Mouse (Mus musculus) stomach, embryonic 16.5 days (tissue): ENCODE results near the gene Abhd16a. TPM values are rescaled to one million over a fixed set of nuclear protein-coding genes. Genes with fewer than 3 reads are reported as not detected.

Source experiments
- ATAC-seq: fragments of 200-750 bp; cut with Nextera tagmentation; 2 replicates; pipeline ENCODE4 v1.8.0; 2017; ENCODE audit warnings: moderate number of reproducible peaks, moderate TSS enrichment; ENCODE audit not compliant: insufficient read depth, low FRiP score
- H3K27ac ChIP-seq: fragments of 300-500 bp; sonication (generic); 2 replicates; pipeline ENCODE4 v1.5.1; 2014; ENCODE audit warnings: low read length
- H3K27me3 ChIP-seq: fragments of 300-500 bp; sonication (generic); 2 replicates; pipeline ENCODE4 v1.6.1; 2014; ENCODE audit warnings: low read length, control low read depth, mixed read lengths; ENCODE audit not compliant: control insufficient read depth, insufficient read depth
- H3K36me3 ChIP-seq: fragments of 300-500 bp; sonication (generic); 2 replicates; pipeline ENCODE4 v1.6.1; 2014; ENCODE audit warnings: low read length; ENCODE audit not compliant: control insufficient read depth, insufficient read depth
- H3K4me1 ChIP-seq: fragments of 300-500 bp; sonication (generic); 2 replicates; pipeline ENCODE4 v1.6.1; 2014; ENCODE audit warnings: low read length, control low read depth, mixed read lengths; ENCODE audit not compliant: control insufficient read depth, insufficient read depth
- H3K4me2 ChIP-seq: fragments of 300-500 bp; sonication (generic); 2 replicates; pipeline ENCODE4 v1.6.1; 2014; ENCODE audit warnings: low read depth, low read length, mixed read lengths
- H3K4me3 ChIP-seq: fragments of 300-500 bp; sonication (generic); replicated peaks from 2 replicates; pipeline ENCODE4 v1.5.1; 2014; ENCODE audit warnings: mild to moderate bottlenecking, low read length
- H3K9ac ChIP-seq: fragments of 300-500 bp; sonication (generic); 2 replicates; pipeline ENCODE4 v1.6.1; 2014; ENCODE audit warnings: low read length
- H3K9me3 ChIP-seq: fragments of 300-500 bp; sonication (generic); replicated peaks from 2 replicates; pipeline ENCODE4 v1.6.1; 2016; ENCODE audit warnings: low read length, control low read depth; ENCODE audit not compliant: control insufficient read depth
- WGBS: fragments of 180-500 bp; shearing (Covaris S2); extraction: QIAGEN DNeasy Blood & Tissue Kit; methylation state at CpG from one replicate; pipeline ENCODE4 v1.1.7; 2014; 5-methylcytosine and 5-hydroxymethylcytosine counted together
- polyA plus RNA-seq: library from polyadenylated mRNA; unstranded; fragments of >200 nt; fragmentation: Nextera tagmentation; extraction: Ambion mirVana; gene quantifications from 2 replicates; pipeline ENCODE4 v1.2.1, GENCODE M21; 2015

Gene Abhd16a
- polyA plus RNA-seq, 1 experiment from 2014 or later, result 95.8 TPM

GRCm38 (mm10) chr17:35132174-35132560, 43.1 kb downstream of the Abhd16a start:
- H3K27ac ChIP-seq, result no peak overlapping the region
- no peaks in the 10 kb centered on the region for H3K9me3 ChIP-seq
- 67% methylated on average over 3 of the region's 3 CpGs for whole genome bisulfite sequencing
- H3K4me2 ChIP-seq, result no peak overlapping the region
- ATAC-seq, result no peak
- H3K36me3 ChIP-seq, result no peaks in the 10 kb centered on the region
- no peak overlapping the region for H3K4me3 ChIP-seq
- peaks cover 19% of the 10 kb centered on the region for H3K4me1 ChIP-seq
- no peaks in the 10 kb centered on the region for H3K27me3 ChIP-seq
- no peak overlapping the region for H3K9ac ChIP-seq

GRCm38 (mm10) chr17:35133517-35133916, 44.5 kb downstream of the Abhd16a start:
- 96% methylated on average over 7 of the region's 7 CpGs for WGBS
- H3K4me1 ChIP-seq, result peaks cover 15% of the 10 kb centered on the region
- H3K4me3 ChIP-seq, result no peak overlapping the region
- ATAC-seq, result no peak
- no peak overlapping the region for H3K9ac ChIP-seq
- H3K27me3 ChIP-seq, result no peaks in the 10 kb centered on the region
- no peaks in the 10 kb centered on the region for H3K9me3 ChIP-seq
- H3K4me2 ChIP-seq, result no peak overlapping the region
- H3K36me3 ChIP-seq, result no peaks in the 10 kb centered on the region
- H3K27ac ChIP-seq, result no peak overlapping the region

GRCm38 (mm10) chr17:35134801-35135590, 45.9 kb downstream of the Abhd16a start, which contains the start of gene Bag6:
Gene Bag6 (plus strand): TSS chr17:35135178.
- Histone ChIP-seq H3K4me1 (peaks cover 14% of the 10 kb centered on the region), H3K9me3 (no peaks in the 10 kb centered on the region), H3K27ac (peak within 1 kb of the TSS; percentile 97), H3K4me2 (peak within 1 kb of the TSS; percentile 90), H3K9ac (peak within 1 kb of the TSS; percentile 89), H3K4me3 (peak within 1 kb of the TSS; percentile 77), H3K36me3 (no peaks in the 10 kb centered on the region), H3K27me3 (no peaks in the 10 kb centered on the region)
- ATAC-seq, result peak; percentile 96
- under 1% methylated on average over 66 of the region's 66 CpGs for WGBS

- WGBS, result under 1% methylated on average over 43 of the region's 43 CpGs
- Histone ChIP-seq H3K4me2 (peak overlapping the region; percentile 90), H3K27me3 (no peaks in the 10 kb centered on the region), H3K36me3 (no peaks in the 10 kb centered on the region), H3K27ac (peak overlapping the region; percentile 97), H3K9ac (peak overlapping the region; percentile 89), H3K4me1 (peaks cover 14% of the 10 kb centered on the region), H3K9me3 (no peaks in the 10 kb centered on the region), H3K4me3 (peak overlapping the region; percentile 77)
- ATAC-seq, result peak; percentile 41
Observed at GRCm38 (mm10) chr17:35135591-35136320, 46.7 kb downstream of the Abhd16a start.

GRCm38 (mm10) chr17:35139269-35139668, 50.2 kb downstream of the Abhd16a start:
- H3K4me2 ChIP-seq, result no peak overlapping the region
- no peak for ATAC-seq
- no peaks in the 10 kb centered on the region for H3K9me3 ChIP-seq
- no peak overlapping the region for H3K27ac ChIP-seq
- H3K27me3 ChIP-seq, result no peaks in the 10 kb centered on the region
- peaks cover 14% of the 10 kb centered on the region for H3K4me1 ChIP-seq
- peaks cover 26% of the 10 kb centered on the region for H3K36me3 ChIP-seq
- H3K9ac ChIP-seq, result no peak overlapping the region
- 99% methylated on average over 3 of the region's 3 CpGs for WGBS
- H3K4me3 ChIP-seq, result no peak overlapping the region

- WGBS, result 73% methylated on average over 16 of the region's 16 CpGs
- no peaks in the 10 kb centered on the region for H3K9me3 ChIP-seq
- no peak overlapping the region for H3K9ac ChIP-seq
- H3K4me1 ChIP-seq, result peaks cover 14% of the 10 kb centered on the region
- ATAC-seq, result no peak
- H3K4me2 ChIP-seq, result no peak overlapping the region
- H3K36me3 ChIP-seq, result peaks cover 26% of the 10 kb centered on the region
- no peak overlapping the region for H3K4me3 ChIP-seq
- no peaks in the 10 kb centered on the region for H3K27me3 ChIP-seq
- H3K27ac ChIP-seq, result no peak overlapping the region
Observed at GRCm38 (mm10) chr17:35140490-35140996, 51.5 kb downstream of the Abhd16a start.

- ATAC-seq, result no peak
- 89% methylated on average over 6 of the region's 6 CpGs for WGBS
- H3K9me3 ChIP-seq, result no peaks in the 10 kb centered on the region
- no peaks in the 10 kb centered on the region for H3K27me3 ChIP-seq
- H3K27ac ChIP-seq, result no peak overlapping the region
- peaks cover 5% of the 10 kb centered on the region for H3K4me1 ChIP-seq
- H3K4me2 ChIP-seq, result no peak overlapping the region
- no peak overlapping the region for H3K4me3 ChIP-seq
- H3K9ac ChIP-seq, result no peak overlapping the region
- peaks cover 32% of the 10 kb centered on the region for H3K36me3 ChIP-seq
Observed at GRCm38 (mm10) chr17:35141971-35142370, 52.9 kb downstream of the Abhd16a start.

- H3K27me3 ChIP-seq, result no peaks in the 10 kb centered on the region
- H3K27ac ChIP-seq, result no peak overlapping the region
- no peaks in the 10 kb centered on the region for H3K4me1 ChIP-seq
- H3K9ac ChIP-seq, result no peak overlapping the region
- H3K36me3 ChIP-seq, result peaks cover 50% of the 10 kb centered on the region
- 89% methylated on average over 5 of the region's 5 CpGs for WGBS
- ATAC-seq, result no peak
- H3K9me3 ChIP-seq, result no peaks in the 10 kb centered on the region
- no peak overlapping the region for H3K4me3 ChIP-seq
- H3K4me2 ChIP-seq, result no peak overlapping the region
Observed at GRCm38 (mm10) chr17:35146139-35146538, 57.1 kb downstream of the Abhd16a start.

GRCm38 (mm10) chr17:35147348-35147747, 58.3 kb downstream of the Abhd16a start:
- 54% methylated on average over 3 of the region's 3 CpGs for WGBS
- Histone ChIP-seq H3K27me3 (no peaks in the 10 kb centered on the region), H3K27ac (peak overlapping the region; percentile 38; the same call in 1 of the 2 replicates), H3K36me3 (peaks cover 43% of the 10 kb centered on the region), H3K9ac (no peak overlapping the region), H3K4me1 (no peaks in the 10 kb centered on the region), H3K9me3 (no peaks in the 10 kb centered on the region), H3K4me3 (no peak overlapping the region), H3K4me2 (no peak overlapping the region)
- ATAC-seq, result no peak
